Mouse (Mus musculus): Measurements from ENCODE around the gene Gramd1c. TPM values are rescaled to one million over a fixed set of nuclear protein-coding genes. Genes with fewer than 3 reads are reported as not detected.
A peak's percentile ranks its signal among the peaks of the same experiment; 100 is the strongest.

The Gramd1c gene
- total RNA-seq (2021): 1 to 10 TPM; 1.3 to 1.5 TPM
- long read RNA-seq, experiment 1, partial matches to known transcripts: 0 of 1 reads
- long read RNA-seq, experiment 1, other reads (novel, unspliced or antisense): 0 of 1 reads
- long read RNA-seq, experiment 2, partial matches to known transcripts: 1 of 1 reads
- long read RNA-seq, experiment 2, other reads (novel, unspliced or antisense): 0 of 1 reads

GRCm38 (mm10) chr16:44063025-44063894, at the start of gene Gramd1c:
TSS of gene Gramd1c (minus strand) at chr16:44063345.
- peak; percentile 39 to 59 for DNase-seq (ENCODE audit: low spot score in 2 of 2)

GRCm38 (mm10) chr16:44109002-44109401, 45.9 kb upstream of the Gramd1c start:
- DNase-seq (ENCODE audit: low spot score in 2 of 2): no peak

GRCm38 (mm10) chr16:44105211-44105610, 42.1 kb upstream of the Gramd1c start:
- no peak for DNase-seq (ENCODE audit: low spot score in 2 of 2)

DNA sequence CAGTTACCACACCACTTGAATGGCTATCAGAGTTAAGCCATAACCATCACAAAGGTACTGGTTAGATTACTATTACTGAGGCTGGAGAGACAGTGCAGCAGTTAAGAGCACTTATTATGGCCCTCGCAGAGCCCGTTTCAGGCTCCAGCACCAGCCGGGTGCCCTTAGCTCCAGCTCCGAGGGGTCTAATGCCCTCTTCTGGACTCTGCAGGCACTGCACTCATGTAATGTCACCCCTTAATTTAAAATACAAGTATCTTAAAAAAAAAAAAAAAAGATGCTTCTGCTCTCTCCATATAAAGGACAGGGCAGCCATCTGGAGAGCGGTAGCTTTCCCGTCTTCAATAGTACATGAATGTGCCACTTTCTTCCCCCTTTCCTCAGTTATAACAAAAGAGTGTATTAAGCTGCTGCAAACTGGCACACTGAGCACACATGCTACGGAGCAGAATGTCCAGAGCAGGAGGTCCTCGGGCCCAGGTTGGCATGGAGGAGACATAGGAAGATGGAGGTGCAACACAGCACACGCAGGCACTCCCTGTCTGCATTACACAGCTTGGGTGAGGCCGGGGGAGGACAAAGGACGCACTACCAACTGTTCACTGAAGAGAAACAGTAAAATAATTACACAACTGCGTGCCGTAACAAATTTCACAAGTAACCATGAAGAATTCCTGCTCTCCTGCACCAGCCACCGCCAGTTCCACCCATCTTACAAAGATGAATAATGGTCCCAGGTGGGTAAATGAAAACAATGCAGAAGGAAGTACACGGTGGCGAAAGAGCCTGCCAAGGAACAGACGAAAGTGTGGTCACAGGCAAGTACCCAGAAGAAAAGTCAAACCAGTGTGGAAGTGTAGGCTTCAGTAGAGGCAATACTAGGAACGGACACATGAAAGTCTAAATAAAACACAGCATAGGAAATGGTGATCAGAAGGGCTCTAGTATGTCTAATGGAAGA, 40.9 kb upstream of the Gramd1c start:
- DNase-seq (ENCODE audit: low spot score in 2 of 2): no peak

DNA sequence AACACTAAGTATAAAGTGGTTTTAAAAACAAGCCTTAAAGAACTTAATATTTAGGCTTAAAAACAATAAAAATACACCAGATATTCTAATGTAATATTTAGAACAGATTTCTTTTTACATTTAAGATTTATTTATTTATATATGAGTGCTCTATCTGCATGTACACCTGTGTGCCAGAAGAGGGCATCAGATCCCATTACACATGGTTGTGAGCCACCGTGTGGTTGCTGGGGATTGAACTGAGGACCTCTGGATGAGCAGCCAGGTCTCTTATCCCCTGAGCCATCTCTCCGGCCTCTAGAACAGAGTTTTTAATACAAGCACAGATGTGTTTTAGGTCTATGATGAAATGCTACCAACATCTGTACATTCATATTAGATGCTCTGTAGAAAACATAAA, 39.8 kb upstream of the Gramd1c start:
- no peak for DNase-seq (ENCODE audit: low spot score in 2 of 2)

DNA sequence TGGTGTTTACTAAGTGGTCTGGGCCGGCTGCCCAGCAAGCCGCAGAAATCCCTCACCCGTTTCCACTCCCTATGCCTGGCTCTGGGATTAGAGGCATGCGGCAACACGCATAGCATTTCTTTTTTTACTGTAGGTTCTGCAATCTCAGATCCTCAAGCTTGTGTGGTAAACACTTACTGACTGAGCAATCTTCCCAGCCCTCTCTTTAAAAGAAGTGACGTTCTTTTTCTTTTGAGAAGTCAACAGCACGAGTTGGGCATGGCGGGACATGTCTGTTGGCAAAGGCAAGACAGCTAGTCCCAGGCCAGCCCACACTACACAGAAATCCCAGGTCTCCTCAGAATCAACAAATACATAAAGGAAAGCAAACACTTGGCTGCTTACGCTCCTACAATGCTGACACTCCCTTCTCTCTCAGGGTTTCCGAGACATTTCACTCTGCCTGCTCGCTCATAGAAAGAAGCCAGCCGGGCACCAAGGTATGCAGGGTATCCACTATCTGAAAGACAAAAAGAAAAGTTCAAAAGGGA, 38.1 kb upstream of the Gramd1c start:
- no peak for DNase-seq (ENCODE audit: low spot score in 2 of 2)

DNA sequence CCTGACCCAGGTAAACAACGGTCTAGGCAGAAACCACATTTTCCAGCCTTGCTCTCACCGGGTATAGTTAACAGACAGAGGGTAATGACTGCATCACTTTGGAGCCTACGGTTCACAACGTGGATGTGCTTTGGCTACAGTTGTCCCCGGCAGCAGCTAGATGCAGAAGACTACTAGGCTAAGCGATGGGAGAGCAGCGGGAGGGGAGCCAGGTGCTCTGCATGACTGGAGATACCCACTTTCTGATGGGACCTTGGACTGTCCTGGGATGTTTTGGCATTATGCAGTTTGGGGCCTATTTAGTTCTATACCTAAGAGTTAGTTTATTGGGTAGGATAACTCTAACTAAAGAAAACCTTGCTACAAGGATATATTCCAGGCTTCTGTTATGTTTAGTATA, 36.2 kb upstream of the Gramd1c start:
- DNase-seq (ENCODE audit: low spot score in 2 of 2): no peak

DNA sequence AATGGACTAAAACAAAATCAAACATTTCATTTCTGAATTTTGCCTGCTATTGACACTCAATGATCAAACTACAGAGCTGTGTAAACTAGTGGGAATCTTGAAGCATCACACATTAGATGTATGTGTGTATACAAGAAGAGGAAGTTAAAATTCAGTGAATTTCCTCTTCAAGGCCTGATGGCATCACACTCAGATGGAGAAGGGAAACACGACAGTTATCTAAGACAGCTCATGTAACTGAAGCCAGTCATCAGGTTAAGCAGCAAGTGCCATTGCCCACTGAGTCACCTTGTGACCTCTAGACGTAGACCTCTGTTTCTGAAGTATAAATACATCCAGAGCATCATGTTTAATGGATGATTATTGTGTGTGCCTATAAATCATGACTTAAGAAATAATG, 24.5 kb upstream of the Gramd1c start:
- DNase-seq (ENCODE audit: low spot score in 2 of 2): no peak

- no peak for DNase-seq (ENCODE audit: low spot score in 2 of 2)
Observed at GRCm38 (mm10) chr16:44061341-44061740, 1.8 kb downstream of the Gramd1c start.

- no peak for DNase-seq (ENCODE audit: low spot score in 2 of 2)
Observed at GRCm38 (mm10) chr16:44060604-44061286, 2.4 kb downstream of the Gramd1c start.

DNA sequence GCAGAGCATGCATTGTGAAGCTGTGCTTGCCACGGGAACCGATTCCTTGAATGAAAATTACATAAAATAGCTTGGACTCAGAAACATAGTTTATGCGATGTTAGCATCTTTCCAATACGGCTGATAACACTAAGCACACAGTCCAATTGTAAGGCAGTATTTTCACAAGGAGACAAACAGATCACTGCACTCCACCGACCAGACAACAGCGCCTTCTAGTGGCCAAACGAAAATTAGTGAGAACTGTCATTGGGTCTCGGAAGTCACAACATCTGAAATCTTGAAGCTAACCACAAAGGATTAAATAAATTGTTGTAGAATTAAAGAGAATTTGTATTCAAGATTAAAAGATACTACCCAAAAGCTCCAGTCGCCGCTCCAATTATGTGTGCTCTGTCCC, 4.4 kb downstream of the Gramd1c start:
- peak; percentile 80 to 90 for DNase-seq (ENCODE audit: low spot score in 2 of 2)

DNA sequence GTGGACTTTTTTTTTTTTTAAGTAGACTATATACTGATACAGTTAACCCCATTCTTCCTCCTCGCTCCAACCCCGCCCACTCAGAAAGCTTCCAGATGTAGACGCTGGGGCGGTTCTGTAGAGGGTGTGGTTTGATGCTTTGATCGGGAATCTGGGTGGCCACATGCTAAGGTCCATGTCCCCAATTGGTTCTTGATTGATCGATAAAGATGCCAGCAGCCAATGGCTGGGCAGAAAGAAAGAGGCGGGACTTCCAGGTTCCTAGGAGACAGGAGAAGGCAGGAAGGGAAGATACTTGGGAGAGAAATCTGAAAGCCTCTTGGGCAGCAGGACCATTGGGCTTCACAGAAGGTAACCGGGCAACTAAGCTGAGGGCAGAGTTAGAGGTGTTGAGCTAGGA, 7.4 kb downstream of the Gramd1c start:
- no peak for DNase-seq (ENCODE audit: low spot score in 2 of 2)

DNA sequence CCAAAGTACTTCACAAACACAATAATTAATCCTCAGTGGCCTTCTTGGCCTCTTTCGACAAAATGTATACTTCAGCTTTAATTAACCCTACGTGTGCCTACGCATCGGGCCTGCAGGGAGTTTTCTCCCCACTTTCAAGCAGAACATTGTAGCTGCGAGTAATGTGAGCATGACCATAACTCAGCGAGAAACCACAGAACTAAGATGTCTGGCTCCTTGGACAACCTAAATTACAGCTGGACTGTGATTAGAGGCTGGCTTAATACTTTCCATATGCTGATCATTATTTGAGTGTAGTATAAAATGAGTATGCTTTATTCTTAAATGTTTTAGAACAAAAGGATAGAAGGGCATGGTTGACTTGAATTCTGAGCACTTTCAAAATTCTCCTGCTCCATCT, 9.9 kb downstream of the Gramd1c start:
- DNase-seq (ENCODE audit: low spot score in 2 of 2): no peak

DNA sequence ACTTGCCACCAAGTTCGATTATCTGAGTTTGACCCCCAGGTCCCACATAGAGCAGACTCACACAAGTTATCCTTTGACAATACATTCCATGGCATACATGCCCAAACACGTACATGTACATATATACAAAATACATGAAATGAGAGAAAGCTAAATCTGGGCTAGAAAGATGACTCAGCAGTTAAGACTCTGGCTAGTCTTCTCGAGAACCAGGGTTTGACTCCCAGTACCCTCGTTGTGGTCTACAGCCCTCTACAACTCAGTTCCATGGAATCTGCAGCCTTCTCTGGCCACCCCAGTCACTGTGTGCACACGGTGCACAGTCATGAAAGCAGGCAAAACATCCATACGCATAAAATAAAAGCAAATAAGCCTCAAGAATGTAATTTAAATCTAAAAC, 10.8 kb downstream of the Gramd1c start:
- DNase-seq (ENCODE audit: low spot score in 2 of 2): no peak

DNA sequence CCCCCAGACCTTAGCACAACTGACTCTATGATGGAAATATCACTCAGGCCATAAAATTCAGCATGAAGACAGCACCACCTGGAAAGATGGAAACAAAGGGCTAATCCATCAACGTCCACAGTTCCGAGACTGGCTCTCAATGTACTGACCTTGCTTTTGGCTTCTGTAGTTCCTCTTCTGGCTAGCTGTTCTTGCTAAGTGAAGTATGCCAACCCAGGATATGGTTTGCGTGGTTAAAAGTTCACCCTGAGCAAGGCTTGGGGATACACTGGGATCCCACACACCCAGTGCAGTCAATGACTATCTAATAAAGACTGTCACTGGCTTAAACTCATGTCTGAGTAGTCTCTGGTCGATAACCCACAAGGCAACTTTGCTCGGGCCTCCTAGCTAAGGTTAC, 13.0 kb downstream of the Gramd1c start:
- DNase-seq (ENCODE audit: low spot score in 2 of 2): no peak

GRCm38 (mm10) chr16:44039112-44039511, 24.0 kb downstream of the Gramd1c start:
- DNase-seq (ENCODE audit: low spot score in 2 of 2): no peak

DNA sequence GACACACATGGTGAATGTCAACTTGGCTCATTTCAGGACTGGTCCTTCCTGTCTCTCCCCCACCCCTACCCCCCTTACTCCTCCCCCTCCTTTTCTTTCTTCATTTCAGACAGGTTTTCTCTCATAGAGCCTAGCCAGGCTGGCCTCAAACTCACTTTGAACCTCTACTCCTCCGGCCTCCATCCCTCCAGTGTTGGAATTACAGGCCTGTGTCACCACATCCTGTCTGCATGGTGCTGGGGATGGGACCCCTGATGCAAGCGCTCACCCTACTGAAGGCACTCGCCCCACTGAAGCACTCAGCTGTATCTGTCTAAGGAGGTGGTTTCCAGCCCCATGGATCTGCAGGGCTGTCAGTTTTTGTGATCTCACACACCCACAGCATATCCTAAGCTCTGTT, 27.9 kb downstream of the Gramd1c start:
- DNase-seq (ENCODE audit: low spot score in 2 of 2): no peak

GRCm38 (mm10) chr16:44033365-44033764, 29.8 kb downstream of the Gramd1c start:
- DNase-seq (ENCODE audit: low spot score in 2 of 2): no peak

DNA sequence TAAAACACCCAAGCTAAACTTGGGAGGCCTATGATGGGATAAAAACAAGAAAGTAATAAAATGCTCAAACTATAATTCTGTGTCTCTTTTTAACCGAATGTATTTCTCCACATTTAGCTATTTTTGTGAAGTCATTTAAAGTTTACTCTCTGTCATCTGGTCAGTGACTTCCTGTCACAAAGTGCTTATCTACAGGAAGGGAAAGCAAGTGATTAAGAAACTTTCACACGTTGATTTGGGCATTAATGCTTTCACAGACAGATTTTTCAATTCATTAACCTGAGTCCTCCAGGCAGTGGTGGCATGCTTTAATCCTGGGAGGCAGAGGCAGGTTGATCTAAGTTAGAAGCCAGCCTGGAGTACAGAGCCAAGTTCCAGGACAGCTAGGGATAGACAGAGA, 33.9 kb downstream of the Gramd1c start:
- DNase-seq (ENCODE audit: low spot score in 2 of 2): no peak

GRCm38 (mm10) chr16:44026822-44027221, 36.3 kb downstream of the Gramd1c start:
- no peak for DNase-seq (ENCODE audit: low spot score in 2 of 2)

GRCm38 (mm10) chr16:44026210-44026609, 36.9 kb downstream of the Gramd1c start:
- no peak for DNase-seq (ENCODE audit: low spot score in 2 of 2)

All from left cerebral cortex, adult 18-20 months (tissue).